Mouse (Mus musculus): ENCODE measurements around the gene Ccsap.

Gene Ccsap

GRCm38 (mm10) chr8:123859648-123860259 is at the start of gene Ccsap:
Gene Ccsap, minus strand, starts transcription at chr8:123860209.
- peak in 1 of 2 experiments; percentile 36 for DNase-seq

DNA sequence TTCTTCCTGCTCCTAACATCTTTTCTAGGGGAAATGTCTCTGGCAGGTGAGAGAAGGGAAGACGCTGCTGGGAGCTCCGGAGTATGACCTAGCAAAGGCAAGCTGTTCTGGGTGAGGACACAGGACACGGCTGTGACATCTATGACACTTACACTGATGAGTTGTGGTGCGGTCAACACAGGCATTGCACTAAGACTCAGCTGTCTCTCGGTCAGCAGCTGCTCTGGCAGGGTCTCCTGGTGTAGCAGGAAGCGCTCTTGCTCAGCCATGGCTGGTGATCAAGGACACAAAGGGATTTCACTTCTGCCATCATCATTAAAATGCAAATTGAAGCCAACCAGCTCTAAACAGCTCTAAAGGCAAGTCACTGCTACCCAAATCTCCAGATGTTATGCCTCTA is 47.6 kb upstream of the Ccsap start:
- DNase-seq = no peak

DNA sequence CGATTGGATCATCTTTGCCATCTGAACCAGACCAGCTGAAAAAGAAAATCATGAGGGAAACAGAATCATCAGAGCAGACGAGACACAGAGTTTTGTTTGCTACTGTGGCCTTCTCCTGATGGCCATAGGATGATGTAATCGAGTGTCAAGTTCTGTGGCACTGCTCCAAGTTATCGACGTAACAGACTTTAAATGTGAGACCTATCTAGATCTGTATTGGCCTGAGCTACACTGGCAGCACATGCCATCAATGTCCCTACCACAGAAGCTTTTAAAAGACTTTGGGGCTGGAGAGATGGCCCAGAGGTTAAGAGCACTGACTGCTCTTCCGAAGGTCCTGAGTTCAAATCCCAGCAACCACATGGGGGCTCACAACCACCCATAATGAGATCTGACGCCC is 42.6 kb upstream of the Ccsap start:
- DNase-seq = no peak

GRCm38 (mm10) chr8:123899366-123899765 is 39.4 kb upstream of the Ccsap start:
- no peak for DNase-seq

GRCm38 (mm10) chr8:123898576-123898975 is 38.6 kb upstream of the Ccsap start:
- DNase-seq = no peak

GRCm38 (mm10) chr8:123896774-123897173 is 36.8 kb upstream of the Ccsap start:
- no peak for DNase-seq

DNA sequence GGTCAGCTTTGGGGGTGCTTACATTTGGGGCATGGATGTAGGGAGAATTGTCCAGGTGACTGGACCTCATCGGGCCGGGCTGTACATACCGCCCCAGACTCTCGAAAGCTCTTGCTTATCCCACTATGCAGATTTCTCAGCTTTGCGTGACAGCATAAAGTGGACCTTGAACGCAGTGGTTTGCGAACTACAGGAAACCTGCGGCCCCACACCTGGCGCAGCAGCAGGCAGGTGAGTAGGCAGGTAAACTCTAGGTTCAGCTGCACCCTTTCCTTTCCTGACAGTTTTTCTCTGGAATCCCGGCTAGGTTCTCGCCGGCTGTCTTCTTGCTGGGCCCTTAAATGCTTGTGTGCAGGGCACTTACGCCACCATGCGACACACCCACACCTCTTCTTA is 36.4 kb upstream of the Ccsap start:
- DNase-seq = no peak

DNA sequence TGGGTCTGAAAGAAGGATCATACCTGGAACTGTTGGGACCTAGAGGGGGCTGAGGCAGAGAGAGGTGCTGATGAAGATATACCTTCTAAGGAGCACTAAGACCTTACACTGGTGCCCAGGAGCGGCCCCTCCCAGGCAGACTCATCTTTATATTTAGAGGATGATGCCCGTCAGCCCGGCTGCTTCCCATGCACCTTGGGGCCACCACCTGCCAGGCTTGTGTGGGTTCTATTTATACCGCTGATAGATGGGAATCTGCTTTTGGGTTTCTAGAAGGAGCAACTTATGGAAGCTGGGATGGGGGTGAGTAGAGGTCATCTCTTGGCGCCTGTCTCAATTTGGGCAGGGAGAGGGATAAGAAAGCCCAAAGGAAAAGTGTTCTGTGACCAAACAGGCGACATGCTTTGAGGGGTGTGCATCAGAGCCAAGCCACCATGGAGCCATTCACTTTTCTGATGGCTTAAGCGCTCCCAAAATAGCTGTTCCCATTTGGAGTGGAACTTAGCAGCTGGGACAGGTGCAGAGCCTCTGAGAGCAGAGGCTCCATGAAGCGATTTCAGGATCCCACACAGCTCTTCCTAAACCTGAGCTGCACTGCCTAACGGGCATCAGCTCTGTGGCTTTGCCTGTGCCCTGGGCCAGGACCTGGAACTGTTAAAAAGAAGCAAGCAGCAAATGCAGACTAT is 35.8 kb upstream of the Ccsap start:
- no peak for DNase-seq

DNA sequence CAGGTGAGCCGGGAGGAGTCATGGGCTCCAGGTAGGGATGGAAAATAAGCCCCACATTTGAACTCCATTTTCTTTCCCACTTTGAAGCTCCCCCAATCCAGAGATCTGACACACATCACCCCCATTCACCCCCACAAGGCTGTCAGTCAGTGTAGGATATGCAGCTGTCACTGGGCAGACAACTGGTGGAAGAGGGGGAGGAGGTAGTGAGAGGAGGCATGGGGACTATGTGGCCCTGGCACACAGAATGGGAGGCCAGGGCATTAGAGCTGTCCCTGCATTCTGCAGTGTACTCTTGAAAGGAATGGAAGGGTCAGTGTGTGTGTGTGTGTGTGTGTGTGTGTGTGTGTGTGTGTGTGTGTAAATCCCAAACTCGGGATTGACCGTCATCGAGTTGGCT is 35.2 kb upstream of the Ccsap start:
- no peak for DNase-seq

DNA sequence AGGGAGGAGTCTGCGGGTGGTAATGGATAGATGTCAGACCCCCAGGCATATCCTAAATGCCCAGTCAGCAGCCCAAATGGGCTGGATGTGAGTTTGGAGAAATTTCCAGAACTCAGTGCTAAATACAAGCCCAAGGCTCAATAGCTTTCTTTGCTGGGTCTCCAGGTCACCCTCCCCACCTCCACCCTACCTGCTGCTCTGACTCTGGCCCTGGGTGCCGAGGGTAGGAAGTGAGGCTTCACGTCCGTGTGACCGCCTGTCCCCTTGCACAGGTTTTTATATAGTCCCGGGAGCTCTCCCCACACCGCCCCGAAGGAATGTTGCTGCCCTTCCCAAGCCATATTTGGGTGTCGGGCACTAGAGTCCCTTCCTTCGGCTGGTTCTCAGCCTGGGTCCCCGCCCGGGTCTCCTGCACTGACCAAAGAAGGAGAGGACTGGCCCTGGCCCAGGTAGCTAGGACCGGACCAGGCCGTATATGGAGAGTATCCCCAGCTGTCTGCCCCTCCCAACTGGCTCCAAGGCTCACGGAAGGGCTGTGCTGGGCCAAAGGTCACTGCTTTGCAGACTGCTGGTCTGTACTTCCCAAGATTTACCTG is 34.6 kb upstream of the Ccsap start, which contains the start of gene Acta1:
Gene Acta1 (minus strand): TSS at position 250 of the 596 bp plus-strand sequence.
- no peak for DNase-seq

- DNase-seq = no peak
Measured at GRCm38 (mm10) chr8:123893413-123893812, 33.4 kb upstream of the Ccsap start.

GRCm38 (mm10) chr8:123892586-123893155 is 32.7 kb upstream of the Ccsap start:
- no peak for DNase-seq

DNA sequence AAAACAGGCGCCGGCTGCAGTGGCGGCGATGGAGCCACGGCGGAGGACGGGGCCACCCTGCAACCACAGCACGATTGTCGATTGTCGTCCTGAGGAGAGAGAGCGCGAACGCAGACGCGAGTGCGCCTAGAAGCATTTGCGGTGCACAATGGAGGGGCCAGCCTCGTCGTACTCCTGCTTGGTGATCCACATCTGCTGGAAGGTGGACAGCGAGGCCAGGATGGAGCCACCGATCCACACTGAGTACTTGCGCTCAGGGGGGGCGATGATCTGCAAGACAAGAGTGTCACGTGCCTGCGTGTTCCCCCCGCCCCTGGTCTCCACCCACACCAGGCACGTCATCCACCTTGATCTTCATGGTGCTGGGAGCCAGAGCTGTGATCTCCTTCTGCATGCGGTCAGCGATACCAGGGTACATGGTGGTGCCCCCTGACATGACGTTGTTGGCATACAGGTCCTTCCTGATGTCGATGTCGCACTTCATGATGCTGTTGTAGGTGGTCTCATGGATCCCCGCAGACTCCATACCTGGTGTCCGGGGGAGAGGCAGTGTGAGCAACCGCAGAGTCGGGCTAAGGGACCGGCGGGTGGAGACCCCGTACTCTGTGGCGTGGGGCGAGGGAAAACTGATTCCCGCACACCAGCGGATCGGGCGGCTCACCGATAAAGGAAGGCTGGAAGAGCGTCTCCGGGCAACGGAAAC is 32.0 kb upstream of the Ccsap start:
- no peak for DNase-seq

DNA sequence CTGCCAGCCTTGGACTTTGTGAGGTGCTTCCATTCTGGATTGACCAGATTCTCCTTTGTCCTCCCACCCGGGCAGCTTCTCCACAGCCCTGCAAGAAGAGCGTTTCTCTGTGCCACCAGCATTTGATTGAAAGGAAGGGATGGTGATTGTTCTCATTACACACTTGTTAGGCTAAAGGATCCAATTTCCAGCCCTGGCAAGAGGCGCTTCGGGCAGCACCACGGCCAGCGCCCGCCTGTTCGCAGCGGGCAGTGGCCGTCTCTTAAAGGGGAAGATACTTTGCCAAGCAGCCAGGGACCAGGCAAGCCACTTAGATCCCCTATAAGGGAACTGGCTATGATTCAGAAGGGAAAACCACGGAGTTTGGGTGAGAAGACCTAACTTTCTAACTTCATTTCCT is 31.3 kb upstream of the Ccsap start:
- DNase-seq = peak; percentile 43 to 50

DNA sequence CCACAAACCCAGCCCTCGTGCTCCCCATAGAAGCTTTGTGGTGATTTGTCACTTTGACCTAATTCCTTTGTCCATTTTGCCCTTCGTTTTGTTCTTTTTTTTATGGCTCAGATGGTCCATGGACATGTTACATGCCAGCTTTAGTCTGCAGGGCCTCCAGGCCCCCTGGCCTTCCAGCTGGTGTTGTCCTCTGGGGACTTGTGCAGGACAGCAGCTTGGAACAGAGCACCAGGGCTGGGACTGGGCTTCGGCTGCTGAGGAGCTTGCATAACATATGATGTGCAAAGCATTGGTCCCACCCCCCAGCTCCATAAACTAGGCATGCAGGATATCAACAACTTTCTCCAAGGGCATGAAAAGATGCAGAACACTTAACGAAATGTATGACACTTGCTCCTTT is 29.8 kb upstream of the Ccsap start:
- no peak for DNase-seq

GRCm38 (mm10) chr8:123887956-123888355 is 27.9 kb upstream of the Ccsap start:
- no peak for DNase-seq

DNA sequence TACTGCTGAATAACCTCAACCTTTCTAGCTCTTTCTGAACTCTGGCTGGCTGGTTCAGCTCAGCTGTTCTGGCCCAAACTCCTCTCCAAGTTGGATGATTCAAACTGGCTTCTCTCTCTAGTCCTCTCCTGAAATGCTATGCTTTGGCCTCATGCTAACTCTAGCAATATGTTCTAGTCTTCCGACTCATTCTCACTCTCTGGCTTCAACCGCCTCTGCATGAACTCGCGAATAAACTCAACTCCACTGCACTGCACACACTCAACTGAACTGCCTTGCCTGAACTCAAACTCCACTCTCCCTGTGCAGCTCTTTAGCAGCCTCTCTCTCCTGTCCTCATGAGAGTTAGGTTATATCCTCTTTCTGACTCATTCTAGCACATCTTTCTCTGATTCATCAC is 27.2 kb upstream of the Ccsap start:
- DNase-seq = no peak

- no peak for DNase-seq
Measured at GRCm38 (mm10) chr8:123884721-123885565, 24.9 kb upstream of the Ccsap start.

- no peak for DNase-seq
Measured at GRCm38 (mm10) chr8:123883094-123883493, 23.1 kb upstream of the Ccsap start.

GRCm38 (mm10) chr8:123882412-123882811 is 22.4 kb upstream of the Ccsap start:
- DNase-seq = no peak

DNA sequence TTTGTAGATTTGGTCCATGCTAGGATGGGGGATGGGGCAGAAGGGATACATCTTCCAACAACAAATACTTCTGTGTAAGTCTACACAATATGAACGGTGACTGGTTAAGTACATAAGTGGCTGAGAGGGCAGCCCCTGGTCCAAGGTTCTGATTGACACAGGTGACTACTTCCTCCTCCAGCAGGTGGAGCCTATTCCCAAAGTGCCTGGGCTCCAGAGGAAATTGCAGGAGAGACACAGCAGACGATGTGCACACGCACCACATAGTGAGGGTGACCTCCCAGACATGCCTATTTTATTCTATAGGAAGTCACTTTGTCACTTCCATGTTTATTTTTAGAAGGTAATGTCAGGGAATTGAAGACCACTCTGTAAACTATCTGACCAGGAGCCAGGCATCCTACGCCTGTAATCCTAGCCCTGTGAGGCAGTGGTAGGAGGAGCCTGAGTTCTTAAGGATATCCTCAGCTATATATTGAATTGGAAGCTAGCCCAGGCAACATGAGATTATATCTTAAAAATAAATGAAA is 20.9 kb upstream of the Ccsap start:
- DNase-seq = no peak

- no peak for DNase-seq
Measured at GRCm38 (mm10) chr8:123880271-123880670, 20.3 kb upstream of the Ccsap start.
